Mouse (Mus musculus): ENCODE measurements around the gene Tnfrsf13b. TPM values are rescaled to one million over a fixed set of nuclear protein-coding genes. Genes with fewer than 3 reads are reported as not detected.
"Not testable (repeated sequence)": the region's sequence is repeated elsewhere in the genome, so short reads cannot be mapped to it uniquely, and the experiment has no call there.

The Tnfrsf13b gene
- total RNA-seq, 2 experiments from 2014 or later = 1.1 to 1.4 TPM

GRCm38 (mm10) chr11:61174291-61174820 lies 47.8 kb downstream of the Tnfrsf13b start:
- DNase-seq = peak in 1 of 2 experiments; percentile 21

GRCm38 (mm10) chr11:61174821-61175658 lies 48.5 kb downstream of the Tnfrsf13b start, which contains the start of gene Usp22:
Usp22 (minus strand) TSS chr11:61175055.
- peak; percentile 100 for DNase-seq

GRCm38 (mm10) chr11:61175778-61176177 lies 49.2 kb downstream of the Tnfrsf13b start:
- no peak for DNase-seq

GRCm38 (mm10) chr11:61176321-61176720 lies 49.8 kb downstream of the Tnfrsf13b start:
- no peak for DNase-seq

GRCm38 (mm10) chr11:61180361-61180760 lies 53.8 kb downstream of the Tnfrsf13b start:
- peak in 1 of 2 experiments; percentile 11 for DNase-seq

- DNase-seq = no peak
Measured at GRCm38 (mm10) chr11:61181624-61182023, 55.1 kb downstream of the Tnfrsf13b start.

- no peak for DNase-seq
Measured at GRCm38 (mm10) chr11:61183820-61184219, 57.3 kb downstream of the Tnfrsf13b start.

- DNase-seq = no peak
Measured at GRCm38 (mm10) chr11:61190776-61191175, 64.2 kb downstream of the Tnfrsf13b start.

- not testable (repeated sequence) for DNase-seq
Measured at GRCm38 (mm10) chr11:61192123-61192522, 65.6 kb downstream of the Tnfrsf13b start.

GRCm38 (mm10) chr11:61192779-61193178 lies 66.2 kb downstream of the Tnfrsf13b start:
- DNase-seq = no peak

- DNase-seq = peak; percentile 74 to 77
Measured at GRCm38 (mm10) chr11:61193392-61193791, 66.8 kb downstream of the Tnfrsf13b start.

- DNase-seq = no peak
Measured at GRCm38 (mm10) chr11:61196616-61197353, 70.2 kb downstream of the Tnfrsf13b start.

GRCm38 (mm10) chr11:61197935-61198334 lies 71.4 kb downstream of the Tnfrsf13b start:
- no peak for DNase-seq

Other genes with a start within 250 kb of the Tnfrsf13b start
- gene Tmem11, start 247.5 kb upstream of the Tnfrsf13b start, total RNA-seq (2021) = 10 to 100 TPM; 28.1 to 28.4 TPM
- gene Natd1, start 212.0 kb upstream of the Tnfrsf13b start, total RNA-seq (2021) = 10 to 100 TPM; 11.3 to 12.3 TPM
- gene Map2k3, start 194.7 kb upstream of the Tnfrsf13b start, total RNA-seq (2021) = 10 to 100 TPM; 12.4 to 14.8 TPM
- 1 to 10 TPM; 6.0 to 6.9 TPM for gene Kcnj12, start 104.2 kb upstream of the Tnfrsf13b start, total RNA-seq (2021)
- gene Usp22, start 48.3 kb downstream of the Tnfrsf13b start, total RNA-seq (2021) = 100 to 1,000 TPM; 211 to 228 TPM
- 1 to 10 TPM in 1 of 2 experiments, under 1 TPM in 1; 0.86 to 1.2 TPM for gene Aldh3a1, start 80.8 kb downstream of the Tnfrsf13b start, total RNA-seq (2021)
- 10 to 100 TPM; 57.8 to 60.8 TPM for gene Aldh3a2, start 140.7 kb downstream of the Tnfrsf13b start, total RNA-seq (2021)
- under 1 TPM in 1 of 2 experiments, not detected in 1; 0.15 TPM for gene Slc47a2, start 216.1 kb downstream of the Tnfrsf13b start, total RNA-seq (2021)